Mouse (Mus musculus): ENCODE data around the gene Rpusd2. TPM values are rescaled to one million over a fixed set of nuclear protein-coding genes. Genes with fewer than 3 reads are reported as not detected.

Rpusd2 gene
- polyA plus RNA-seq (2012; rRNA removed) (6.0 and 6.2 TPM in 2 replicates), polyA plus RNA-seq (2014; fragmentation: Nextera tagmentation; extraction: Ambion mirVana) (3.6 and 3.8 TPM in 2 replicates)

DNA sequence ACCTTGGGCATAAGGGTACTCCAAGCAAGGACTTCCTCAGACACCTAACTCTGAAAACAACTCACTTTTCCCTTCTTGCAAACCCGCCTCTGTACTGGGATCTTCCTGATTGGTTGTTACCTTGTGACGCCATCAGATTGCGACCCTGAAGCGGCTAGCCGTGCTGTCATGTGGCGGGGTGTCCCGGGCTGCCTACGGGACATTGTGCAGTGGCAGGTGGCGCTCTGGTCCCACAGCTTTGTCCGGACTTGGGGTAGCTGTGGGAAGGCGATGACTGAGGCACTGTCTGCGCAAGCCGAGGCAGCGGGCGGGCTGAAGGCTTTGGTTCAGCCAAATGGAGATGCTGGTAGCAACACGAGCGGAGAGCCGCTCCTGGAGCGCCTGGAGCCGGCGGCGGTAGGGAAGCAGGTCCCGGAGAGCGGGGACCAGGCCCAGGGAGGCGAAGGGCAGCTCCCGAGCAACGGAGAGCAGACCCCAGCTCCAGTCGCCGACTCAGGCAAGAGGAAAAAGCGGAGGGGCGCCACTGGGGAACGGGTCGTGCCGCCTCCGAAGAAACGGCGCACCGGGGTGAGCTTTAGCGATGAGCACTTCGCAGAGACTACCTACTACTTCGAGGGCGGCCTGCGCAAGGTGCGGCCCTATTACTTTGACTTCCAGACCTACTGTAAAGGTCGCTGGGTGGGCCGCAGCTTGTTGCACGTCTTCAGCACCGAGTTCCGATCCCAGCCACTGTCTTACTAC lies at the start of gene Rpusd2:
Gene Rpusd2 (plus strand): TSS at position 135 of the 741 bp plus-strand sequence.
- peaks cover 8% of the 10 kb centered on the region for H3K4me1 ChIP-seq (ENCODE audit: control insufficient read depth, insufficient read depth, low read length)
- peak within 1 kb of the TSS; percentile 83 for H3K27ac ChIP-seq (replicated peaks; ENCODE audit: low read depth, low read length)
- ATAC-seq (ENCODE audit: low FRiP score, low read depth): peak; percentile 98
- WGBS: under 1% methylated on average over 49 of the region's 49 CpGs
- peak; percentile 95 for DNase-seq (ENCODE audit: low spot score)
- TF ChIP-seq POLR2A (IDR thresholded peaks at IDR 0.05; ENCODE audit: borderline replicate concordance, extremely low read depth, insufficient read depth, insufficient read length): peak; percentile 67; the same call in 1 of the 2 replicates
- H3K36me3 ChIP-seq (ENCODE audit: control insufficient read depth, insufficient read depth, low read length): peaks cover 27% of the 10 kb centered on the region
- H3K9me3 ChIP-seq (ENCODE audit: control insufficient read depth, low read length): no peaks in the 10 kb centered on the region
- H3K4me3 ChIP-seq (replicated peaks; ENCODE audit: low read length): peak within 1 kb of the TSS; percentile 94
- H3K4me2 ChIP-seq (replicated peaks; ENCODE audit: low read depth, low read length, severe bottlenecking): peak within 1 kb of the TSS; percentile 67
- peak within 1 kb of the TSS; percentile 79 for H3K9ac ChIP-seq (ENCODE audit: low read depth, low read length, severe bottlenecking)
- H3K27me3 ChIP-seq (ENCODE audit: control insufficient read depth, insufficient read depth, low read length): no peaks in the 10 kb centered on the region

DNA sequence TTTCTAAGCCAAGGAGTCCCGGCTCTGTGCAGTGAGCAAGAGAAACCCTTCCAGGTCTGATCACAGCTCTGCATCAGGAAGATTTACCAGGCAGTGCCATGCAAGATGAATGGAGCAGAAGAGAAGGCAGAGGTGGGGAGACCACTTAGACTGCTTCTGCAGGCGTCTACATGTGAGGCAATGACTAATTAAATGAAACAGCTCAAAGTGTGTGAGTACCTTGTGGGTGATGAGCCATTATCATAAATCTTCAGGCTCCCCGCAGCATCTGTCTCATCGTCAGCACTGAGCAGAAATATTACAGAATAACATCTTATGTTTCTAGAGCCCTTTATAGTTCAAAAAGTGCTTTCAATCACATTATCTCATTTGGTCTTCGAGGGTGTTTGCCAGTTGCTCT lies 39.1 kb upstream of the Rpusd2 start:
- Histone ChIP-seq H3K27me3 (ENCODE audit: control insufficient read depth, insufficient read depth, low read length) (no peaks in the 10 kb centered on the region), H3K4me2 (replicated peaks; ENCODE audit: low read depth, low read length, severe bottlenecking) (no peak overlapping the region), H3K36me3 (ENCODE audit: control insufficient read depth, insufficient read depth, low read length) (no peaks in the 10 kb centered on the region), H3K27ac (replicated peaks; ENCODE audit: low read depth, low read length) (no peak overlapping the region), H3K9me3 (ENCODE audit: control insufficient read depth, low read length) (no peaks in the 10 kb centered on the region), H3K9ac (ENCODE audit: low read depth, low read length, severe bottlenecking) (no peak overlapping the region), H3K4me1 (ENCODE audit: control insufficient read depth, insufficient read depth, low read length) (no peaks in the 10 kb centered on the region), H3K4me3 (replicated peaks; ENCODE audit: low read length) (no peak overlapping the region)
- DNase-seq (ENCODE audit: low spot score) (no peak), ATAC-seq (ENCODE audit: low FRiP score, low read depth) (no peak)
- 58% methylated on average over 5 of the region's 5 CpGs for WGBS
- no peak for TF ChIP-seq POLR2A (IDR thresholded peaks at IDR 0.05; ENCODE audit: borderline replicate concordance, extremely low read depth, insufficient read depth, insufficient read length)

- ATAC-seq (ENCODE audit: low FRiP score, low read depth) (no peak), DNase-seq (ENCODE audit: low spot score) (no peak)
- no peaks in the 10 kb centered on the region for H3K4me1 ChIP-seq (ENCODE audit: control insufficient read depth, insufficient read depth, low read length)
- H3K27ac ChIP-seq (replicated peaks; ENCODE audit: low read depth, low read length): no peak overlapping the region
- no peak for TF ChIP-seq POLR2A (IDR thresholded peaks at IDR 0.05; ENCODE audit: borderline replicate concordance, extremely low read depth, insufficient read depth, insufficient read length)
- no peaks in the 10 kb centered on the region for H3K27me3 ChIP-seq (ENCODE audit: control insufficient read depth, insufficient read depth, low read length)
- no peaks in the 10 kb centered on the region for H3K9me3 ChIP-seq (ENCODE audit: control insufficient read depth, low read length)
- H3K36me3 ChIP-seq (ENCODE audit: control insufficient read depth, insufficient read depth, low read length): no peaks in the 10 kb centered on the region
- WGBS: 41% methylated on average over 16 of the region's 16 CpGs
- H3K9ac ChIP-seq (ENCODE audit: low read depth, low read length, severe bottlenecking): no peak overlapping the region
- H3K4me3 ChIP-seq (replicated peaks; ENCODE audit: low read length): no peak overlapping the region
- H3K4me2 ChIP-seq (replicated peaks; ENCODE audit: low read depth, low read length, severe bottlenecking): no peak overlapping the region
Observed at GRCm38 (mm10) chr2:118995919-118996797, 38.4 kb upstream of the Rpusd2 start.

- WGBS: 67% methylated on average over 1 of the region's 1 CpGs
- DNase-seq (ENCODE audit: low spot score): no peak
Observed at GRCm38 (mm10) chr2:118996798-118997105, 37.8 kb upstream of the Rpusd2 start.

GRCm38 (mm10) chr2:118998115-118998866 lies 36.3 kb upstream of the Rpusd2 start:
- no peak for ATAC-seq (ENCODE audit: low FRiP score, low read depth)
- no peak overlapping the region for H3K4me3 ChIP-seq (replicated peaks; ENCODE audit: low read length)
- WGBS: 69% methylated on average over 6 of the region's 6 CpGs

More at GRCm38 (mm10) chr2:118996798-118997105, 37.8 kb upstream of the Rpusd2 start:
- ATAC-seq (ENCODE audit: low FRiP score, low read depth): no peak
- H3K4me1 ChIP-seq (ENCODE audit: control insufficient read depth, insufficient read depth, low read length): no peaks in the 10 kb centered on the region
- H3K9me3 ChIP-seq (ENCODE audit: control insufficient read depth, low read length): no peaks in the 10 kb centered on the region
- H3K36me3 ChIP-seq (ENCODE audit: control insufficient read depth, insufficient read depth, low read length): no peaks in the 10 kb centered on the region
- no peaks in the 10 kb centered on the region for H3K27me3 ChIP-seq (ENCODE audit: control insufficient read depth, insufficient read depth, low read length)
- no peak overlapping the region for H3K4me2 ChIP-seq (replicated peaks; ENCODE audit: low read depth, low read length, severe bottlenecking)
- no peak overlapping the region for H3K27ac ChIP-seq (replicated peaks; ENCODE audit: low read depth, low read length)
- TF ChIP-seq POLR2A (IDR thresholded peaks at IDR 0.05; ENCODE audit: borderline replicate concordance, extremely low read depth, insufficient read depth, insufficient read length): no peak
- no peak overlapping the region for H3K9ac ChIP-seq (ENCODE audit: low read depth, low read length, severe bottlenecking)
- no peak overlapping the region for H3K4me3 ChIP-seq (replicated peaks; ENCODE audit: low read length)

More at GRCm38 (mm10) chr2:118998115-118998866, 36.3 kb upstream of the Rpusd2 start:
- no peaks in the 10 kb centered on the region for H3K9me3 ChIP-seq (ENCODE audit: control insufficient read depth, low read length)
- H3K36me3 ChIP-seq (ENCODE audit: control insufficient read depth, insufficient read depth, low read length): no peaks in the 10 kb centered on the region
- no peaks in the 10 kb centered on the region for H3K27me3 ChIP-seq (ENCODE audit: control insufficient read depth, insufficient read depth, low read length)
- H3K4me1 ChIP-seq (ENCODE audit: control insufficient read depth, insufficient read depth, low read length): no peaks in the 10 kb centered on the region
- no peak overlapping the region for H3K4me2 ChIP-seq (replicated peaks; ENCODE audit: low read depth, low read length, severe bottlenecking)
- no peak overlapping the region for H3K9ac ChIP-seq (ENCODE audit: low read depth, low read length, severe bottlenecking)
- no peak overlapping the region for H3K27ac ChIP-seq (replicated peaks; ENCODE audit: low read depth, low read length)
- DNase-seq (ENCODE audit: low spot score): no peak
- no peak for TF ChIP-seq POLR2A (IDR thresholded peaks at IDR 0.05; ENCODE audit: borderline replicate concordance, extremely low read depth, insufficient read depth, insufficient read length)

Data from limb, embryonic 14.5 days (tissue).